Mouse (Mus musculus): ENCODE measurements around the gene Hoxa7. TPM values are rescaled to one million over a fixed set of nuclear protein-coding genes. Genes with fewer than 3 reads are reported as not detected.

The Hoxa7 gene
- total and polyA plus RNA-seq, 2 experiments from 2014 or later = not detected

- ATAC-seq (ENCODE audit: low FRiP score) = no peak
- WGBS = under 1% methylated on average over 24 of the region's 24 CpGs
- Histone ChIP-seq H3K4me3 (ENCODE audit: low read depth, low read length) (no peak overlapping the region), H3K4me2 (ENCODE audit: low read depth, low read length, poor library complexity, severe bottlenecking) (no peak overlapping the region), H3K36me3 (ENCODE audit: insufficient read depth, low read length) (no peaks in the 10 kb centered on the region), H3K9me3 (ENCODE audit: low read length) (no peaks in the 10 kb centered on the region), H3K27ac (ENCODE audit: low read depth, low read length) (no peak overlapping the region), H3K9ac (replicated peaks; ENCODE audit: low read length, poor library complexity, severe bottlenecking) (no peak overlapping the region), H3K27me3 (ENCODE audit: insufficient read depth, low read length) (peaks cover 86% of the 10 kb centered on the region), H3K4me1 (ENCODE audit: insufficient read depth, low read length) (no peaks in the 10 kb centered on the region)
- DNase-seq (ENCODE audit: low spot score) = no peak
- no peak for TF ChIP-seq CTCF (IDR thresholded peaks at IDR 0.05)
These were observed 41.0 kb upstream of the Hoxa7 start for GRCm38 (mm10) chr6:52262463-52263320.

- Histone ChIP-seq H3K27me3 (ENCODE audit: insufficient read depth, low read length) (peaks cover 82% of the 10 kb centered on the region), H3K4me1 (ENCODE audit: insufficient read depth, low read length) (no peaks in the 10 kb centered on the region), H3K9ac (replicated peaks; ENCODE audit: low read length, poor library complexity, severe bottlenecking) (no peak overlapping the region), H3K9me3 (ENCODE audit: low read length) (no peaks in the 10 kb centered on the region), H3K36me3 (ENCODE audit: insufficient read depth, low read length) (no peaks in the 10 kb centered on the region), H3K4me3 (ENCODE audit: low read depth, low read length) (no peak overlapping the region), H3K27ac (ENCODE audit: low read depth, low read length) (no peak overlapping the region), H3K4me2 (ENCODE audit: low read depth, low read length, poor library complexity, severe bottlenecking) (no peak overlapping the region)
- DNase-seq (ENCODE audit: low spot score) = no peak
- 3% methylated on average over 9 of the region's 9 CpGs for WGBS
- TF ChIP-seq CTCF (IDR thresholded peaks at IDR 0.05) = no peak
- ATAC-seq (ENCODE audit: low FRiP score) = no peak
These were observed 40.3 kb upstream of the Hoxa7 start for GRCm38 (mm10) chr6:52261751-52262462.

GRCm38 (mm10) chr6:52260654-52261575 is 39.3 kb upstream of the Hoxa7 start, which contains the start of gene Hoxa13:
TSS of gene Hoxa13 (minus strand) at chr6:52260880.
- Histone ChIP-seq H3K36me3 (ENCODE audit: insufficient read depth, low read length) (no peaks in the 10 kb centered on the region), H3K9ac (replicated peaks; ENCODE audit: low read length, poor library complexity, severe bottlenecking) (no peak within 1 kb of the TSS), H3K27ac (ENCODE audit: low read depth, low read length) (no peak within 1 kb of the TSS), H3K4me2 (ENCODE audit: low read depth, low read length, poor library complexity, severe bottlenecking) (peak within 1 kb of the TSS; percentile 35; the same call in 1 of the 2 replicates), H3K9me3 (ENCODE audit: low read length) (no peaks in the 10 kb centered on the region), H3K4me1 (ENCODE audit: insufficient read depth, low read length) (no peaks in the 10 kb centered on the region), H3K4me3 (ENCODE audit: low read depth, low read length) (peak within 1 kb of the TSS; percentile 15), H3K27me3 (ENCODE audit: insufficient read depth, low read length) (peaks cover 80% of the 10 kb centered on the region)
- under 1% methylated on average over 27 of the region's 72 CpGs for WGBS
- no peak for TF ChIP-seq CTCF (IDR thresholded peaks at IDR 0.05)
- DNase-seq (ENCODE audit: low spot score) (no peak), ATAC-seq (ENCODE audit: low FRiP score) (no peak)

GRCm38 (mm10) chr6:52259811-52260261 is 38.2 kb upstream of the Hoxa7 start:
- peaks cover 77% of the 10 kb centered on the region for H3K27me3 ChIP-seq (ENCODE audit: insufficient read depth, low read length)
- ATAC-seq (ENCODE audit: low FRiP score) = no peak; the same call in 1 of the 2 replicates
- H3K4me3 ChIP-seq (ENCODE audit: low read depth, low read length) = peak overlapping the region; percentile 15; the same call in 1 of the 2 replicates
- no peaks in the 10 kb centered on the region for H3K36me3 ChIP-seq (ENCODE audit: insufficient read depth, low read length)
- H3K4me1 ChIP-seq (ENCODE audit: insufficient read depth, low read length) = no peaks in the 10 kb centered on the region
- no peak overlapping the region for H3K9ac ChIP-seq (replicated peaks; ENCODE audit: low read length, poor library complexity, severe bottlenecking)
- no peaks in the 10 kb centered on the region for H3K9me3 ChIP-seq (ENCODE audit: low read length)
- WGBS = 0% methylated on average over 17 of the region's 39 CpGs
- H3K4me2 ChIP-seq (ENCODE audit: low read depth, low read length, poor library complexity, severe bottlenecking) = peak overlapping the region; percentile 35; the same call in 1 of the 2 replicates
- H3K27ac ChIP-seq (ENCODE audit: low read depth, low read length) = no peak overlapping the region
- no peak for DNase-seq (ENCODE audit: low spot score)
- no peak for TF ChIP-seq CTCF (IDR thresholded peaks at IDR 0.05)

GRCm38 (mm10) chr6:52259081-52259790 is 37.6 kb upstream of the Hoxa7 start:
- Histone ChIP-seq H3K4me2 (ENCODE audit: low read depth, low read length, poor library complexity, severe bottlenecking) (no peak overlapping the region), H3K4me1 (ENCODE audit: insufficient read depth, low read length) (no peaks in the 10 kb centered on the region), H3K4me3 (ENCODE audit: low read depth, low read length) (no peak overlapping the region), H3K9me3 (ENCODE audit: low read length) (no peaks in the 10 kb centered on the region), H3K27me3 (ENCODE audit: insufficient read depth, low read length) (peaks cover 72% of the 10 kb centered on the region), H3K9ac (replicated peaks; ENCODE audit: low read length, poor library complexity, severe bottlenecking) (no peak overlapping the region), H3K27ac (ENCODE audit: low read depth, low read length) (no peak overlapping the region), H3K36me3 (ENCODE audit: insufficient read depth, low read length) (no peaks in the 10 kb centered on the region)
- 1% methylated on average over 24 of the region's 25 CpGs for WGBS
- no peak for TF ChIP-seq CTCF (IDR thresholded peaks at IDR 0.05)
- no peak for DNase-seq (ENCODE audit: low spot score)
- no peak for ATAC-seq (ENCODE audit: low FRiP score)
